In the genomic region with DNA sequence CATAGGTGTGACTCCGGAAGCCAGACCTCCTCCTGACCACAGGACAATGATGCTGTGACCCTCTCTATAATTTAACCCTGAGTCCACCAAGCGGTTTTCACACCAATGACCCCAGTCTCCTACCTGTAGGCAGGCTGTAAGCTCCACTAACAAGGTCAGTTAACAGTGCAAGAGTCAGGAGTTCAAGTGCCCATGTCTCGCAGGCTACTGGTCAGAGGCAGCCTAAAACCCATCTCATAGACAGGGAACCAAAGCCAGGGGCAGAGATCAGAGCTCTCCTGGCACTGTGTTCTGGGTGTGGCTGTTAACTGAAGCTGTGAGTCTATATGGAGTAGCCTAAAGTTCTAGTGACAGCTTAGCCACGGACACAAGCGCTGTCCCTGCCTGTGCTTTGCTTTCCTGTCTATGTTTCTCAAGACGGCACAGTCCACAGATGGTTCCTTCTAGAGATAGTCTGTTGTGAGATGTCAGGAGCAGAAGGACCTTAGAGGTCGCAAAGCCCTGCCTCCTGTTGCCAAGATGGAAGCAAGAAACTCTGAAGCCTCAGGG, we compare ENCODE assay signal across 10 mouse cellular contexts. TPM values are rescaled to one million over a fixed set of nuclear protein-coding genes. Genes with fewer than 3 reads are reported as not detected.
DNase-seq lines count a peak whose midpoint lies in the region; ATAC-seq and TF ChIP-seq lines count a peak whose summit lies in the region.
"Had no signal": no experiment of that assay in that cellular context is flagged by ENCODE, and none has a peak within 500 bp of the region (broad histone marks: within the 10 kb centered on the region; RNA-seq: fewer than 3 reads in every experiment).

No protein-coding gene starts in this region.

- no peak for TF ChIP-seq CTCF in bone marrow macrophage, adult 2 months (IDR thresholded peaks at IDR 0.05; ENCODE audit: low read depth, low read length)
- TF ChIP-seq CTCF in liver, postnatal 0 days (IDR thresholded peaks at IDR 0.05; ENCODE audit: low read depth): no peak

- H3K27me3 ChIP-seq in liver, postnatal 0 days (ENCODE audit: insufficient read depth, low read length): no peaks in the 10 kb centered on the region
- no peaks in the 10 kb centered on the region for H3K27me3 ChIP-seq in forebrain, embryonic 12.5 days

- peaks cover 51% of the 10 kb centered on the region for H3K4me1 ChIP-seq in bone marrow macrophage, adult 2 months (ENCODE audit: control insufficient read depth, insufficient read depth, low read length)
- H3K4me1 ChIP-seq in liver, postnatal 0 days (ENCODE audit: insufficient read depth): peaks cover 27% of the 10 kb centered on the region
- no peaks in the 10 kb centered on the region for H3K4me1 ChIP-seq in forebrain, embryonic 12.5 days

- H3K4me2 ChIP-seq in liver, postnatal 0 days (ENCODE audit: low read depth, low read length): peak overlapping the region; percentile 2; the same call in 1 of the 2 replicates
- H3K4me2 ChIP-seq in forebrain, embryonic 12.5 days: no peak overlapping the region

- H3K9me3 ChIP-seq in liver, postnatal 0 days (ENCODE audit: low read length): no peaks in the 10 kb centered on the region
- no peaks in the 10 kb centered on the region for H3K9me3 ChIP-seq in forebrain, embryonic 12.5 days

- no peak for TF ChIP-seq EP300 in liver, postnatal 0 days (IDR thresholded peaks at IDR 0.05; ENCODE audit: low read depth)

- peaks cover 32% of the 10 kb centered on the region for H3K36me3 ChIP-seq in liver, postnatal 0 days (replicated peaks; ENCODE audit: insufficient read depth, low read length)
- peaks cover 11% of the 10 kb centered on the region; the same call in 1 of the 2 replicates for H3K36me3 ChIP-seq in forebrain, embryonic 12.5 days (replicated peaks)

- WGBS in liver, postnatal 0 days (ENCODE audit: insufficient replicate concordance): 48% methylated on average over 7 of the region's 7 CpGs
- 81% methylated on average over 7 of the region's 7 CpGs for WGBS in forebrain, embryonic 12.5 days

- TF ChIP-seq POLR2A in bone marrow macrophage, adult 2 months (IDR thresholded peaks at IDR 0.05; ENCODE audit: borderline replicate concordance, low read depth, low read length): no peak; the same call in 1 of the 2 replicates

- peak; percentile 28 for ATAC-seq in liver, postnatal 0 days
- no peak for ATAC-seq in forebrain, embryonic 12.5 days (ENCODE audit: low FRiP score)

- DNase-seq in thymus, postnatal 4 days: peak; percentile 18
- DNase-seq in thymus, postnatal 25 days: no peak
- peak; percentile 43 for DNase-seq in liver, postnatal 0 days
- no peak for DNase-seq in cerebellum, adult 11-12 months
- DNase-seq in urinary bladder, postnatal 10 days (ENCODE audit: low spot score): no peak
- DNase-seq: adrenal gland, postnatal 10 days; kidney, adult 2 months had no signal

- peak overlapping the region; percentile 11 for H3K27ac ChIP-seq in bone marrow macrophage, adult 2 months (ENCODE audit: insufficient read depth, low read depth, low read length)
- peak overlapping the region; percentile 58 for H3K27ac ChIP-seq in liver, postnatal 0 days (ENCODE audit: low read depth)
- H3K27ac ChIP-seq in forebrain, embryonic 12.5 days: no peak overlapping the region

- no peak overlapping the region for H3K4me3 ChIP-seq in bone marrow macrophage, adult 2 months (ENCODE audit: insufficient read depth, low read length)
- no peak overlapping the region for H3K4me3 ChIP-seq in liver, postnatal 0 days (ENCODE audit: low read depth, low read length)
- no peak overlapping the region for H3K4me3 ChIP-seq in forebrain, embryonic 12.5 days (replicated peaks)

- no peak overlapping the region for H3K9ac ChIP-seq in liver, postnatal 0 days (replicated peaks)
- no peak overlapping the region for H3K9ac ChIP-seq in forebrain, embryonic 12.5 days

RNA-seq across cellular contexts. Expression of gene Ucp2, which starts 9.3 kb away (rescaled TPM):
- polyA plus RNA-seq in bone marrow macrophage, adult 2 months (2012; ENCODE audit: insufficient read depth, insufficient read length, missing spikeins): 1,592 and 1,654 TPM in 2 replicates
- polyA plus RNA-seq in liver, postnatal 0 days (2015; fragmentation: Nextera tagmentation; extraction: Ambion mirVana): 530 and 545 TPM in 2 replicates
- 83.8 and 93.1 TPM in 2 replicates for polyA plus RNA-seq in forebrain, embryonic 12.5 days (2016; fragmentation: Nextera tagmentation; extraction: Ambion mirVana)

RNA-seq across cellular contexts. Expression of gene Dnajb13, which starts 12.3 kb away (rescaled TPM):
- polyA plus RNA-seq in bone marrow macrophage, adult 2 months (2012; ENCODE audit: insufficient read depth, insufficient read length, missing spikeins): 0.63 and 1.5 TPM in 2 replicates
- polyA plus RNA-seq in liver, postnatal 0 days (2015; fragmentation: Nextera tagmentation; extraction: Ambion mirVana): 1.0 and 1.8 TPM in 2 replicates
- polyA plus RNA-seq in forebrain, embryonic 12.5 days (2016; fragmentation: Nextera tagmentation; extraction: Ambion mirVana): 0.67 and 1.1 TPM in 2 replicates

RNA-seq across cellular contexts. Expression of gene Ucp3, which starts 29.7 kb away (rescaled TPM):
- polyA plus RNA-seq in bone marrow macrophage, adult 2 months (2012; ENCODE audit: insufficient read depth, insufficient read length, missing spikeins): not detected in 2 replicates
- polyA plus RNA-seq in liver, postnatal 0 days (2015; fragmentation: Nextera tagmentation; extraction: Ambion mirVana): 0.08 and 0.21 TPM in 2 replicates
- polyA plus RNA-seq in forebrain, embryonic 12.5 days (2016; fragmentation: Nextera tagmentation; extraction: Ambion mirVana): not detected in 2 replicates
- polyA plus RNA-seq: liver, adult 2 months had no signal

RNA-seq across cellular contexts. Expression of gene Coa4, which starts 34.4 kb away (rescaled TPM):
- polyA plus RNA-seq in bone marrow macrophage, adult 2 months (2012; ENCODE audit: insufficient read depth, insufficient read length, missing spikeins): 25.9 and 29.7 TPM in 2 replicates
- polyA plus RNA-seq in liver, postnatal 0 days (2015; fragmentation: Nextera tagmentation; extraction: Ambion mirVana): 11.9 and 12.4 TPM in 2 replicates
- 12.6 and 15.1 TPM in 2 replicates for polyA plus RNA-seq in forebrain, embryonic 12.5 days (2016; fragmentation: Nextera tagmentation; extraction: Ambion mirVana)

Comparison
In these comparisons a context has a peak if more than half of its experiments do, and no peak if none do; other contexts are left out.
1. DNase-seq: peak in thymus, postnatal 4 days (single experiment) and liver, postnatal 0 days (single experiment); none in thymus, postnatal 25 days (single experiment), cerebellum, adult 11-12 months (single experiment) and urinary bladder, postnatal 10 days (single experiment).